Mouse (Mus musculus): Measurements from ENCODE around the gene Sik3.

DNA sequence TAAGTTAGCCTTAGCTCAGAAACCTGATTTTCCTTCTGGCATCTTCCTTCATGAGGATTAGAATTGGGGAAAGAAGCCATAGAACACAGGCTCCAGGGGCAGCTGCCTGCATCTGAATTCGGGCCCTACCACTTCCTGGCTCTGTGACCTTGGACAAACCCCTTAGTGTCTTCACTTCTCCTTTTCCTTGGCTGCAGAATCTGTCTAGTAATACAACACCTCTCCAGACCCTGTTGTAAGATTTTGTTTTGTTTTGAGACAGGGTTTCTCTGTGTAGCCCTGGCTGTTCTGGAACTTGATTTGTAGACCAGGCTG is 3.0 kb upstream of the Sik3 start:
- TF ChIP-seq CTCF (IDR thresholded peaks at IDR 0.05; ENCODE audit: low read depth): no peak
- TF ChIP-seq EP300 (IDR thresholded peaks at IDR 0.05; ENCODE audit: low read depth): no peak

All from liver, postnatal 0 days (tissue).